Mouse (Mus musculus) heart, embryonic 11.5 days (tissue): ENCODE results near the gene Hsd17b11. TPM values are rescaled to one million over a fixed set of nuclear protein-coding genes. Genes with fewer than 3 reads are reported as not detected.
"Not testable (repeated sequence)": the region's sequence is repeated elsewhere in the genome, so short reads cannot be mapped to it uniquely, and the experiment has no call there.

Source experiments
- ATAC-seq: fragments of 200-750 bp; cut with Nextera tagmentation; replicated peaks from 2 replicates; pipeline ENCODE4 v1.8.0; 2017; ENCODE audit warnings: moderate library complexity; ENCODE audit not compliant: insufficient number of reproducible peaks, low FRiP score, low TSS enrichment
- H3K27ac ChIP-seq: fragments of 300-500 bp; sonication (generic); 2 replicates; pipeline ENCODE4 v1.5.1; 2014; ENCODE audit warnings: mild to moderate bottlenecking, low read depth, low read length
- H3K27me3 ChIP-seq: fragments of 300-500 bp; sonication (generic); 2 replicates; pipeline ENCODE4 v1.6.1; 2014; ENCODE audit warnings: mild to moderate bottlenecking, low read length, mixed read lengths; ENCODE audit not compliant: control insufficient read depth, insufficient read depth
- H3K36me3 ChIP-seq: fragments of 300-500 bp; sonication (generic); 2 replicates; pipeline ENCODE4 v1.6.1; 2014; ENCODE audit warnings: mild to moderate bottlenecking, low read length, moderate library complexity, mixed read lengths; ENCODE audit not compliant: control insufficient read depth, insufficient read depth
- H3K4me1 ChIP-seq: fragments of 300-500 bp; sonication (generic); 2 replicates; pipeline ENCODE4 v1.6.1; 2014; ENCODE audit warnings: low read length; ENCODE audit not compliant: control insufficient read depth, insufficient read depth
- H3K4me2 ChIP-seq: fragments of 300-500 bp; sonication (generic); 2 replicates; pipeline ENCODE4 v1.6.1; 2014; ENCODE audit warnings: mild to moderate bottlenecking, moderate library complexity
- H3K4me3 ChIP-seq: fragments of 300-500 bp; sonication (generic); 2 replicates; pipeline ENCODE4 v1.5.1; 2014; ENCODE audit warnings: low read depth, low read length
- H3K9ac ChIP-seq: fragments of 300-500 bp; sonication (generic); 2 replicates; pipeline ENCODE4 v1.6.1; 2014; ENCODE audit warnings: mild to moderate bottlenecking, low read depth, low read length, moderate library complexity
- H3K9me3 ChIP-seq: fragments of 300-500 bp; sonication (generic); replicated peaks from 2 replicates; pipeline ENCODE4 v1.6.1; 2016; ENCODE audit warnings: low read length; ENCODE audit not compliant: control insufficient read depth
- WGBS: fragments of 180-500 bp; shearing (Covaris S2); extraction: QIAGEN DNeasy Blood & Tissue Kit; methylation state at CpG from one replicate; pipeline ENCODE4 v1.1.7; 2014; ENCODE audit not compliant: insufficient replicate concordance; 5-methylcytosine and 5-hydroxymethylcytosine counted together
- microRNA-seq: library from miRNA; unstranded; fragments of <30 nt; microRNA quantifications from one replicate; pipeline ENCODE4, GENCODE M21; 2016; ENCODE audit warnings: borderline number of aligned reads
- polyA plus RNA-seq: library from polyadenylated mRNA; unstranded; fragments of >200 nt; fragmentation: Nextera tagmentation; extraction: Ambion mirVana; gene quantifications from 2 replicates; pipeline ENCODE4 v1.2.1, GENCODE M21; 2014

The Hsd17b11 gene
- polyA plus RNA-seq, 1 experiment from 2014 or later = 5.3 TPM

- Histone ChIP-seq H3K4me2 (no peak overlapping the region), H3K9me3 (no peaks in the 10 kb centered on the region), H3K36me3 (no peaks in the 10 kb centered on the region), H3K4me1 (no peaks in the 10 kb centered on the region), H3K27me3 (no peaks in the 10 kb centered on the region), H3K27ac (no peak overlapping the region), H3K4me3 (no peak overlapping the region), H3K9ac (no peak overlapping the region)
- no peak for ATAC-seq
- 72% methylated on average over 5 of the region's 5 CpGs for WGBS
Observed at GRCm38 (mm10) chr5:103954638-103955037, 67.1 kb downstream of the Hsd17b11 start.

- WGBS = 78% methylated on average over 10 of the region's 10 CpGs
- no peaks in the 10 kb centered on the region for H3K36me3 ChIP-seq
- no peak overlapping the region for H3K4me2 ChIP-seq
- no peaks in the 10 kb centered on the region for H3K4me1 ChIP-seq
- no peak overlapping the region for H3K4me3 ChIP-seq
- no peaks in the 10 kb centered on the region for H3K27me3 ChIP-seq
- no peak overlapping the region for H3K9ac ChIP-seq
- no peaks in the 10 kb centered on the region for H3K9me3 ChIP-seq
- H3K27ac ChIP-seq = no peak overlapping the region
- no peak for ATAC-seq
Observed at GRCm38 (mm10) chr5:103953135-103954083, 68.3 kb downstream of the Hsd17b11 start.

GRCm38 (mm10) chr5:103950138-103950537 is 71.6 kb downstream of the Hsd17b11 start:
- not testable (repeated sequence) for H3K36me3 ChIP-seq, H3K9ac ChIP-seq, H3K27ac ChIP-seq, H3K4me1 ChIP-seq, H3K4me3 ChIP-seq, H3K27me3 ChIP-seq, ATAC-seq, H3K4me2 ChIP-seq, H3K9me3 ChIP-seq
- 89% methylated on average over 15 of the region's 15 CpGs for WGBS

- Histone ChIP-seq H3K9ac (no peak overlapping the region), H3K9me3 (no peaks in the 10 kb centered on the region), H3K4me3 (no peak overlapping the region), H3K27me3 (no peaks in the 10 kb centered on the region), H3K4me2 (no peak overlapping the region), H3K4me1 (peaks cover 14% of the 10 kb centered on the region), H3K36me3 (no peaks in the 10 kb centered on the region), H3K27ac (no peak overlapping the region)
- 74% methylated on average over 6 of the region's 6 CpGs for WGBS
- no peak for ATAC-seq
Observed at GRCm38 (mm10) chr5:103943183-103943582, 78.5 kb downstream of the Hsd17b11 start.

GRCm38 (mm10) chr5:103939856-103940255 is 81.9 kb downstream of the Hsd17b11 start:
- Histone ChIP-seq H3K9ac (no peak overlapping the region), H3K4me2 (no peak overlapping the region), H3K27ac (no peak overlapping the region), H3K4me3 (no peak overlapping the region), H3K27me3 (no peaks in the 10 kb centered on the region), H3K9me3 (no peaks in the 10 kb centered on the region), H3K4me1 (peaks cover 14% of the 10 kb centered on the region), H3K36me3 (no peaks in the 10 kb centered on the region)
- 88% methylated on average over 1 of the region's 1 CpGs for WGBS
- ATAC-seq = no peak

Small RNA genes lying within 50 kb of the gene (microRNA-seq; reads per million reads assigned to microRNA genes)
- gene Mir5619 = 3.1 reads per million, percentile 32 among the genes with 10 or more reads in this experiment

Other genes with a start within 250 kb of the Hsd17b11 start
- gene Klhl8, start 110.7 kb downstream of the Hsd17b11 start, polyA plus RNA-seq = 6.7 and 10.9 TPM in 2 replicates
- 0.20 TPM in 1 of 2 replicates, not detected in the other for gene Hsd17b13, start 44.5 kb downstream of the Hsd17b11 start, polyA plus RNA-seq
- gene Nudt9, start 24.4 kb upstream of the Hsd17b11 start, polyA plus RNA-seq = 51.8 and 53.5 TPM in 2 replicates
- not detected in 2 replicates for gene Gm17660, start 55.7 kb upstream of the Hsd17b11 start, polyA plus RNA-seq
- 18.2 and 21.8 TPM in 2 replicates for gene Sparcl1, start 91.8 kb upstream of the Hsd17b11 start, polyA plus RNA-seq
- not detected in 2 replicates for gene Dspp, start 148.8 kb upstream of the Hsd17b11 start, polyA plus RNA-seq
- gene Dmp1, start 180.7 kb upstream of the Hsd17b11 start, polyA plus RNA-seq = not detected in 2 replicates